Mouse (Mus musculus) retina, postnatal 1 day (tissue): Measurements from ENCODE around the gene Cacna1c.

Experiments used
- DNase-seq: peaks from one replicate; pipeline ENCODE4 v3.0.0-alpha.2; 2012

Cacna1c gene

DNA sequence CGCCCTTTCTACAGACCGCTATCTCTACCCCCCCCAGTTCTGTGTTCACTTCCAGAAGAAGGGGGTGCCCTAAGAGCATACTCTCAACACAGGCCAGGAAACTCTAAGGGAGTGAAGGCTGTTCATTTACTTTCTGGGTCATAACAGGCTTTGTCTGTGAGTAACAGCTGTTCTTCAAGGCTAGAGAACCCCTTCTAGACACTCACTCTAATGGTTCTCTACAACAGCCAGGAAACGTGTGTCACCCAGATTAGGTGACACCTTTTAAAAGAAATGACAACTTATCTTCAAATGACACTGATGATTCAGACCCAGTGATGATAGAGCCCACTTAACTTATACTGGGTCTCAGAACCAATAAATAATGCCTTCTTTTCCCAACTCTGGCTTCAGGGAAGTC, 461.1 kb downstream of the Cacna1c start:
- peak; percentile 25 for DNase-seq

DNA sequence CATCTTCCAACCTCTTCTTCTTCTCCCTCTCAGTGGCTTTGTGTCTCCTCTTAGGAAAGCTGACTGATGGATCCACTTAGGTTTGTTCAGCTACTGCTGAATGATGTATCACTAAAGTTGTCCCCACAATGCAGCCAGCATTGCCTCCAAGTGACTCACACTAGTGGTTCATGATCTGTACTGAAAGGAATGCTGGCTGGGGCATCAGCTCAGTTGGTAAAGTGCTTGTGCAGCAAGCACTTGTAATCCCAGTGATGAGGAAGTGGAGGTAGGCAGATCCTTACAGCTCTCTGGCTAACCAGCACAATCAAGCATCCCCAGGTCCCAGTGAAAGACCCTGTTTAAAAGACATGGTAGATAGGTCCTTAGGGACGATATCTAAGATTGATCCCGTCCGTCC, 464.3 kb downstream of the Cacna1c start:
- DNase-seq, result no peak

DNA sequence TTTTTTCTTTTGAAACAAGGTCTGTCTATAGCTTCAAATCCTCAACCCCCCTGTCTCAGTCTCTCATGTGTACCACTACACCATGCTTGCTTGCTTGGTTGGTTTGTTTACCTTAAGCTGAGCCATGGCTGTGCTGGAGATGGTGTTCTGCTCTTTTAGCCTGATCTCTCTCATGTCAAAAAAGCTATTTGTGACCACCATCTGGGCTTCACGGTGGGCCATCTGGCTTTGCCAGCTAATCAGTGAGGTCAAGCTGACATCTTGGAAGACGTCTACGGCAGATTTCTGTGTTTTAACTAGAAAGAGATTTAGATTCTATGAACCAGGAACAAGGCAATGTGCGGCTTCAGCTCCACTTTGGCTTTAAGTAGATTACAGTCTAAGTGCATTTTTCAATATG, 471.3 kb downstream of the Cacna1c start:
- DNase-seq, result peak; percentile 44

DNA sequence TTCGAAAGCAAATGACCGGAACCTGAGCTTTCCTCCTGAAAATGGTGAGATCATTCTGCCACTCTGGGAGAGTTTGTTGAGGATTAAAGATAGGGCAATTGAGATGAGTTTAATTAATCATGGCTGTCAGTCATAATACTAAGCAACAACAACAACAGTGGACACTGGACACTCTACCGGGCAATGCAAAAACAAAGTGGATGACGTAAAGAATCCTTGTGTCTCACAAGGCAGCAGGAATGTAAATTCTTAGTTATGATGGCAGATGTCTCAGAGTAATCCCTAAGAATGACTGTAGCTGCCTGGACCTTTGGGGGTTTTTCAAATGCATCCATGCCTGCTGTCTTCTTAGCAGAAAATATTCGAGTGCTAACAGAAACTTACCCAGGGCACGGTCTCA, 471.8 kb downstream of the Cacna1c start:
- no peak for DNase-seq

DNA sequence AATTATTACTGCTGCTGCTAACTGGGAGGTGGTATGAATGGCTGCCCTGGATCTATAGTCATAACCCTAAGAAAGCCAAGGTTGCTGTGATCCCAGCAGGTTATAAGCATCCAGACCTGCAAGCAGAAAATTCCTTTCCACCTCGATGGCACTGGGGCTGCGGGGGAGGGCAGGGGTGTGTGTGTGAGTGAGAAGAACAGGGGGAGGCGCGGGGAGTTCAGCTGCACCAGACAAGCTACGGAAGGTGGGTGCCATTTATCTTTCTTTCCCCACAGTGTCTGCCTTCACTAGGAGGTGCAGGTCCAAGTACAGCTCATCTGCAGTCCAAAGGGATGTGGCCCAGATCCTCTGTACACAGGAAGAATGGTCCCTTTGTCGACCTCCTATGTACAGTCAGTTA, 473.9 kb downstream of the Cacna1c start:
- no peak for DNase-seq

DNA sequence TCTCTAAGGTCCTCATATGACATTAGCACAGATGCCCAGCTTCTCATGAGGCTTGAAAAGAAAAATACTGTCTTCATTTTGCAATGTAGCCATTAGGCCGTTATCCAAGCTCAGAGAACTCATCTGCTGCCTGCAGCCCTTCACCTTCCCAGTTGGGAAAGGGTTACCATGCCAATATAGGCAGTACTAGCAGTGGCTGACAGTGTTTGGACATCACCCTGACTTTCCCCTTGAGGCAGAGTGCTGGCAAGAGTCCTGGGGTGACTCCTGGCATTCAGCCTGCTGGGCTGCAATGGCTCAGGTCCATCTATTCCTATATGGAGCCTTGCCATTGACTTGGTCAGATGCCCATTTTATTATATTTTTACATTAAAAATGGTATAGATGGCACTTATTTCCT, 476.7 kb downstream of the Cacna1c start:
- no peak for DNase-seq

DNA sequence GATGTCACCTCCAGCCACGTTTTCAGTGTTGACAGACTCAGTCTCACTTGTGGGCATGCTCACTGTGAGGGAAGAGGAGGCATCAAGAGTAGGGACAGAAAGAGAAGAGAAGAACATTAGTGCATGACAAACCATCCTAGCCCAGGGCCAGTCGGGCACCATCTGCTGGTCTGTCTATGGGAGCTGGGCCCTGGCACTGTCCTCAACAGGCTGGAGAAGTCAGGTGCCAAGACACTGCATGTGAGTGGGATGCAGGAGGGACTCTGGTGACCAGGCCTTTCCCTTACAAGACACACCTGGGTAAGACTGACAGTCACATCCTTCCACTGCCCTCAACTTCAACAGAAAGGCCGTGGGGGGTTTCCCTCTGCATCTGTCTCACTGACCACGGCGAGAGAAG, 482.9 kb downstream of the Cacna1c start:
- DNase-seq, result no peak

DNA sequence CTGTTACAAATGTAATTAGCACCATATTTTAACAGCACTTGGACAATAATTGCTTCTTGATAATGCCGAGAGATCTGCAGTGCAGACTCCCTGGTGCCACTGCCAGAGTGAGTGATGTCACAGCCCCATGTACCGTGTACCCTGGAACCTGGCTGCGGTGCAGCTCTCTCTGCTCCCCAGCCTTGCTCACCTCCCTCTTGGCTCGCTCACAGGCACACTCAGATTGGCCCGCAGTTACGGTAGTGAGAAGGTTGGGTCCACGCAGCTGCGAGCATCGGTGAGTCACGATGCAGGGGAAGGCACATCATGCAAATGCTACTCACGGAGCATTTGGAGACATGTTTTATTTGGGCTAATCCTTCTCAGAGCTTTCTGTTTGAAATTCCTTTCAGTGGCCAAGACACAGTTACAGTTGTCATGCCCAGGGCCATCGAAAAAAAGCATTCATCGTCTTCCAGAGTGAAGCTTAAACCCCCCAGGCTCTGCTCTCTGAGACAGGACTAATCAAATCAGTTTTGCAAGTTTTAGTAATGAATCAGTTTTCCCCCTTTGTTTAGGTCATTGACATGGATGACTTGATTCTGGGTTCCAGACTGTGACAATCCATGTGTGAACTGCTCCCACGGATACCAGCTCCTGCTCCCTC, 484.4 kb downstream of the Cacna1c start:
- no peak for DNase-seq

DNA sequence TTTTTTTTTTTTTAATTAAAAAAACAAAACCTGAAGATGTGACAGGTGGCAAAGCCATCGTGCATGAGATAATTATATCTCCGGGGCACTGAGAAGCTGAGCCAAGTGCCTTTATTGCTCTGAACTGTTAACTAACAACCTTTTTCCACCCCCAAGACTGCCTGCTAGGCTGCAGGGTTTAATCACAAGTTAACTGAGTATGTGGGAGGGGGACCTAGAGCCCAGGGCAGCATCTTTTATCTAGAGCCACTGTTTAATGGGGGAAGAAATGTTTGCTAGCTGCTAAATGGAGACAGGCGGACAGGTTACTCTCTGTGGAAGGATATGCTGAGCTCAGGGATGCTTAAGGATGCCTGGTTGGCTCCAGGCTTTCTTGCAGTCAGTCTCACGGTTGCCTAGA, 489.2 kb downstream of the Cacna1c start:
- DNase-seq, result no peak

DNA sequence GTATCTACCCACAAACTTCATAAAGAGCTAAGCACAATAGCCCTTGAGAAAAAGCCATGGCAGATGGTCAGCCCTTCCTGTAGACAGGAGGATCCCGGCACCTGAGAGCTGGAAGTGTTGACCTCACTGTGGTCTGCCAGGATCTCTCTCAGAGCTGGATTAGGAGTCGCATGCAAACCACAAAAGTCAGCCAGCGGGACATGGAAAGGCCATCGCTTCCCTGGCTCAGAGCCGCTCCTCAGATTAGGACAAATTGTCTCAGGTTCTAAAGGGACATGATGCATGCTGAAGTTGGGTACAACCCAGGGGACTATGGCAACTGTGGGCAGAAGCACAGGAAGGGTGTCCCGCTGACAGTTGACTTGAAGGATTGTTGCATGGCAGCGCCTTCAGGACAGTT, 490.4 kb downstream of the Cacna1c start:
- peak; percentile 43 for DNase-seq

DNA sequence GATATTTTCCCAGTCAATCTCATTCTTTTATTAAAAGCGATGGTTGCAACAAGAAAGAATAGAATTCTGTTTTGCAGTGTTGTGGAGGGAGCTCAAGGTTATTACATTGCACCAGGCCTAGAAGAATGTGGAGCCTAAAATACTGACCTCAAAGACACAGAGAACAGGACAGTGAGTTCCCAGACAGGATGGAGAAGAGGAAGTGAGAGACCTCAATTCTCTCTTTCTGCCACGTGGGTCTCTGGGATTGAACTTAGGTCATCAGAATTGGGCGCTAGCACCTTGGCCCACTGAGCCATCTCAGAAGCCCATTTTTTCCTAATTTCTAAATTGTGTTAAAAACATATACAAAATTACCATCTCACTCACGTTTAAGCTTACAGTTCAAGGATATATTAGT, 501.6 kb downstream of the Cacna1c start:
- DNase-seq, result no peak

DNA sequence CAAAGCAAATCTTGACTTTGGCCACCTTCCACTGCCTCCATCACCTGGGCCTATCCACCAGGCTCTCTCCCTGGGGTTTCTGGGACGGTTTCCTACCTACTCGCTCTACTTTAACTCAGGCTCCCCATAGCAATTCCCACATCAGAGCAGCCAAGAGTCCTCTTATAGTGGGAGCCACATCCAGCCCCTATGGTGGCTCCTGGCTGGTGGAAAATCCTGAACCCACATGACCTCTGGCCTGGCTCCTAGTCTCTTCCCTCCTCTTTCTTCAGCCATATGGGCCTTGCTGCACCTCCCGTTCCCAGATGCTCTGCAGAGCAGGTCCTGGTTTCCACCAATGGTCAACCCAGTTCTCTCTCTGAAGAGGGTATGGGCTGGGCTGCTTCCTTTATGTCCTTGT, 506.8 kb downstream of the Cacna1c start:
- no peak for DNase-seq

DNA sequence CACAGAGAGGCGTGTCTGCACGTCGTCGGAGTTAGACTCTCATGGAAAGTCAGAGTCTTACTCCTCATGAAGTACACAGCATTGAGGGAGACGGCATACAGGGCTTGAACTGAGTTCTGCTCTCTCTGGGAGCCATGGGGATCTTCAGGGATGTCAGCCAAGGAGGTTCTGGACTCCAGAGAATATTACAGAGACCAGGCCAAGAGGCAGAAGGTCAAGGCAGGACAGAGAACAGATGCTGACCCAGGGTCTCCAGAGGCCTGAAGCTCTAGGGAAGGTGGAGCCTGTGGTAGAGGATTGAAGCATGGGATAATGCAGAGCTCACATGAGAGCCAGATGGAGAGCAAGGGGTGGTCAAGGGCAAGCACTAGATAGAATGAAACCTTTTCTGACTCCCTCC, 507.4 kb downstream of the Cacna1c start:
- no peak for DNase-seq

DNA sequence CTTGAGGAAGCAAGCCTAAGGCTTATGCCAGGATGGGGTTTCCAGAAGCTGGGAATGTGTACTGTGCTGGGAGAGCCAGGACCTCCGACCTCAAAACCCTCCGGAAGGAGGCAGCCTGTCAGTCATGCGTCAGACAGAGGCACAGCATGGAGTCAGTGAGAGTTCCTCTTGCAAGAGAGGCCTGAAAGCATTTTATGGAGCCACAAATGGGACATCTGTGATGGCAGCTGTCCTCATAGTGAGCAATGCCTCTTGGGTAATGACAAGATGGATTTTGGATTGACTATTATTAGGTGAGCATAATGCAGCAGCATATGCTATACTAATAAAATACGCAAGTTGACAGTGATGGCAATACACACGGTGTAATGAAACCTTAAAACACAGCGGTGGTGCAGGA, 515.4 kb downstream of the Cacna1c start:
- DNase-seq, result peak; percentile 5

DNA sequence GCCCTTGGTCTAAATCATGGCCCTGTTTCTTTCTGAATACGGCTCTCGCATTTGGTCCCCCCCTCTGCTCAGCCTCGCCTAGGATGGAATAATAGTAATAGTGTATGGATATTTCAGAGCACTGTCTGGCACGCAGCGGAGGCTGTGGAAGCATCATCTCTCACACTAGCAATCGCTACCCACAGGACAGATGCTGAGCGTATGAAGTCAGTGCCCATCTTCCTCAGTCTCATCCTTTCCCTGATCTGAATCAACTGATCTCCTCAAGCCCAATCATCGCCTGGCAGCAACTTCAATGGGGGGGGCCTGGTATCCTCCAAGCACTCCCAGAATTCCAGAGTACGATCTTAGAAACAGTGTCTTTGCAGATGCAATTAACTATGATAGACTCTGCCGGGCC, 518.2 kb downstream of the Cacna1c start:
- DNase-seq, result no peak

DNA sequence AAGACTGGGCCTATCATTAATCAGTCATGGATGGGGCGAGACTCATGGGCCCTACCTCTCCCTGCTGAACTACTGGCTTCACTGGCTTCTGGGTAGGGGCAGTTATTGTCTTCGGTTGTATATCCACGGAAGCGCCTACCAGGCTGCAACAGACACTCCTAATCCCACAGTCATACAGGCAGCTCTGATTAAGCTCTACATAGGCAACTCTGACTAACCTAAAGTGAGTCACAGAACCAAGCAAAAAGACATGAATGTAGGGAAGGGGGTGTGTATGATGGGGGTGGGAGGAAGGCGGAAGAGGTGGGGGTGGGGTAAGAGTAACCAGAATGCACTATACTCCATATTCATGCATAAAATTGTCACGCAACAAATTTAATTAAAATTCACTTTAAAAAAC, 518.9 kb downstream of the Cacna1c start:
- DNase-seq, result no peak

DNA sequence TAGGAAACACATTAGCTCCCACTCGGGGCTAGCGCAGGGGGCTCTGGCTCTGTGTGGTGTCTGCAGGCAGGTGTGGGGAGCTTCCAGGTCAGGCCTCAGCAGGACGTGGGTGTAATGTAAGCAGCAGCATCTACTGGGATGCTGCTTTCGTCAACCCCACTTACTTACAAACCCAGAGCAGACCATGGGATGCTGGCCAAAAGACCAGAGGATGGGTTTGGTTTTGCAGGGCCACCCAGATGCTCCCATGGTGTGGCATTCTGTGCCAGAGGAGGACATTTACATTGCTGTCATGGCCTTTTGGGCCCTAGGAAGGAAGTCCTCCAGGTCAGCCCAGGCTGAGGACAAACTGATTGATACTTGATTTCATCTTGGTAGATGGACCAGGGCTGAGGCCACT, 521.4 kb downstream of the Cacna1c start:
- no peak for DNase-seq

DNA sequence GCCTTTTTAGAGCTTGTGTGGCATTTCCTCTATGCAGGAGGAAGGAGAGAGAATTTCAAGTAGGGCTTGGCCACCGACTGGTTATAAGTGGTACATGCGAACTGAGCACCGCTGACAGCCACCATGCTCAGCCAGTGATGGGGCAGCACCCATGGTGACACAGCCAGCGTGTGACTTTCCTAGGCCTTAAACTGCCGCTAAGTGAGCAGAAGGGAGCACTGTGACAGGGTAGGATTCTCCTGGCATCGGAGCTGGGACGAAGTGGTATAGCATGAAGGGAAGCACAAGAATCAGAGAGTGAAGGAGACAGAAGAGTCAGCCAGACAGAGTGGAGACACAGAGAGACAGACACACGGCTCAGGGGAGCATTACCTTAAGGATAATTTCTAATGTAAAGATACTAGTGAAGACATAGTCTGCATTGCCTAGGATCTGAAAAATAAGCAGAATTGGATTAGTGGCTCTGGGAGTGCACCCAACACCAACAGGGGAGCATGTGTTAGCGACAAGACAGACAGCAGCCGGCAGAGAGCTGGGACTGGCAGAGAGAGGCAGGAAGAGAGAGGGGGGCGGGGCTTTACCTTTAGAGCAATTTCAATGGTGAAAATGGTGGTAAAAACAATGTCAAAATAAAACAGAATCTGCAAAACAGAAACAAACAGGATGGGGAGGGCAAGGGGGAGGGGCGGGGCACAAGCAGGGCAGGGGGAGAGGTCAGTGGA, 522.1 kb downstream of the Cacna1c start:
- DNase-seq, result no peak

DNA sequence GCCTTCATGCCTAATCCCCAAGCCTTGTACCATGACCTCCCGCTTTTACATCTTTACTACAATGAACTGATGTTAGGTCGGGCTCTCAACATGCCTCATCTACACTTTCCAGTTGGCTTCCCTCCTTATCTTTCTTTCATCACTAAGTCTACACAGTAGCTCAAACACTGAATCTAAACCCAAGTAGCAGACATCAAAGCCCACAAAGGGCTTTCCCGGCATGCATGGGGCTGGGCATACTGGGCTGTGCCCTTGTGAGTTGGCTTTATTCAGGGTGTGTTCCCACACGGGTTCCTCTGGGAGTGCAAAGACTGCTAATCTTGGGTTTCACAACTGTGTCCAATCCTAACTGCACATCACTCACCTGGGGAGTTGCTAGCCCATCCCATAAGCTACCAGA, 542.9 kb downstream of the Cacna1c start:
- DNase-seq, result no peak

DNA sequence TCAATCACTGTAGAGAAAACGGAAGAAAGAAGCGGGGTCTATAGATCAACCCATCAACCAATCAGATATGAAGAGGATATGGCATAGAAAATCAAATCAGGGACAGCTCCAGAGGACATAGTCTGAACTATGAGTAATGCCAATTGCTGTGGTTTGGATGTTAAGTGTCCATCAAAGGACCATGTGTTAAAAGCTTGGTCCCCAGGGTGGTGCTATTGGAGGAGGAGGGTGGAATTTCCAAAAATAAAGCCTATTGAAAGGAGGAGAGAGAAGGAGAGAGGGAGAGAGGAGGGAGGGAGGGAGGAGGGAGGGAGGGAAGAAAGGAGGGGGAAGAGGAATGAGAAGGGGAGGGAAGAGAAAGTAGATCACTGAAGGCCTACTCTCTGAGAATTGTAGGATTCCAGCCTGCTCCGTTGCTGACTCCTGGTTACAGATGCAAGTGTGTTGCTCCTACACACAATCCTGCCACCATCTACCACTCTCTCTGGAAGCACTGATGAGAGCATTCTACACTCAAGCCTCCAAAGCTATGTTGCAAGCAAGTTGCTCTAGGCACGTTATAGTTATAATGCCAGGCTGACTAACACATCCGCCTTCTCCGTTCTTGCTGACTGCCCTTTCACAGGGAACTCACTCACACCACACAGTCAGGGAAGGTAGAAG, 547.0 kb downstream of the Cacna1c start:
- DNase-seq, result no peak

DNA sequence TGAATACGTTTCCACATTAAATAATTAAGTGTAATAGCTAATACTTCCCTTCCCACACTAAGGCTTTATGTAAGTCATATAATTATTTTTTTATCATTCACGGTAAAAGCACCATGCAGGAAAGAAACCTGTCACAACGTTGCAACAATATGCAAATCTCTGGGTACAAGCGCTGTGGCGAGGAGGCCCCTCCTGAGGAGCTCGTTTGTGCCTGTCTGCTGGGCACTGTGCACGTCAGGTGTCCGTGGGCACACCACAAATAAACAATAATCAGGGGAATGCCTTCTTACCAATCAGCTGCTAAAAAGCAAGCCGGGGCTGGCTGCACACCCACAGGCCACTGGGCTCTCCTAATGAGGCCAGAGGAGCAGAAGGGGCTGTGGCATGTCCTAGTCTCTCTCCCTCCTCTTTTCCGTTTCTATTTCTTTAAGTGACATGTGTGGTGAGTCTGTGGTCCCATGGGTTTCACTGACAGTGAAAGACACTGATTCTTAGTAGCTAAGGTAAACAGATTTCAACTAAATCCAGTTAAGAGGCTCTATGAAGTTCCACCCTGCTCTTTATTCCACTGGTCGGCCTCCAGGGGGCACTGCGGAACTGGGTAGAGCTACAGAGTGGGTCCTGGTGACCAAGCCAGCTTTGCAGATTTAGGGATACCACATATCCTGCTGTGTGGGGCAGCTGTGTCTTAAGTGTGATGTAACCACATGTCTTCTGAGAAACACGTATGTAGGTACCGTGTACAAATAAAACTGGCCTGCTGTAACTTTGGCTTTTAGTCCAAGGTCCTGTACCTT, 549.8 kb downstream of the Cacna1c start:
- DNase-seq, result peak; percentile 82

DNA sequence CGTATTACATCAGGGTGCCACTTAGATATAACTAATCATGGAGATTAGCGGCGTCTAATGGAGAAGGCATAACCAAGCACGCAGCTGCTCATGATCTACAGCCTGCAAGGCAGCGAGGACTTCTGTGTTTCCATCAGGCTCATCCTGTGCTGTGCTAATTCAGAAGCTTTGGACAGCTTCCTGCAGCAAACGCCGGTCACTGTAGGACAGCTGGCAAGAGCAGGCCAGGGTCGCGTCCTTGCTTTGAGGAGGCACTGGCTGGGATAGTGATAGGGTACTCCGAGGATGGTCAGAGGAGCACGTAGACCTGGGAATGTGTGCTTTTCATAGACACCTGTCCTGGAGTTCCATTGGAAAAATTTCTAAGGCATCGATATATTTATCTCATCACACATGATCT, 551.4 kb downstream of the Cacna1c start:
- DNase-seq, result no peak

DNA sequence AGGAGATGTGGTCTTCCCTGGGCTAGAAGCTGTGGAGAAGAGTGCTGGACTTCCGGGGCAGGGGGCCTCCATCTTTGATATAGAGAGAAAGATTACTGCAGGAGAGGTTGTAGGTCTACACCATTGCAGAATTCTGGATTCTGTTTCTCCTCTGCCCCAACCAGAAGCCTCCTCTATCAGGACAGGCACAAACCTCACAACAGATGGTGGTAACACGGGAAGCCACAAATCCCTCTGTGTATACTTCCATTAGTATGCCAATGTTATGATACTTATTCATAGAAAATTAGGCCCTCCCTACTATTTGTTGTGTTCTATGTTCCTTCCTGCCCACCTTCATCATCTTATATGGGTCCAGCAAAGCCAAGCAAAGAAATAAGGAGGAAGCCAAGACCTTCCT, 552.7 kb downstream of the Cacna1c start:
- no peak for DNase-seq
